Mouse (Mus musculus) CD8-positive naive resting alpha-beta T cell, adult 2 months (primary cell): ENCODE results near the gene Ctsh.

Experiments
- DNase-seq, 2 experiments: peaks; one replicate each; pipeline ENCODE4 v3.0.0; 2022; ENCODE audit warnings: low read depth in 2 of 2, low spot score in 2 of 2

Gene Ctsh

GRCm38 (mm10) chr9:90108272-90108671, 54.3 kb downstream of the Ctsh start:
- DNase-seq, result no peak

DNA sequence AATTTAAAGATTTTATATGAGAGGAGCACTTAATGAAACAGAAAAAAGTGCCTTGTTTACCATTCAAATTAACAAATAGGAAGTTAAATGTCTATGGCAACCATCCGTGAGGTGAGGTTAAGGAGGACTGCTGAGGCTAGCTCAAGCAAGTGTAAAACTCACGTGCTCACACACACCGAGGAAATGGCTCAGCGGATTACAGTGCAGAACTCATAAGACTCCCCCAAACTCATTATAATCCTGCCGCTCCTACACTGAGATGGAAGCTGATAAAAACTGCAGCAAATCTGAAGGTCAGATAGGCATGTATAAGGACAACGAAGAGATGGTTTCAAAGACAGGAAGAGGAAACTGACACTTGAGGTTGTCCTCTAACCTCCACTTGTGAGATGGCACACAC, 55.4 kb downstream of the Ctsh start:
- no peak for DNase-seq

GRCm38 (mm10) chr9:90113151-90113550, 59.2 kb downstream of the Ctsh start:
- DNase-seq, result no peak

DNA sequence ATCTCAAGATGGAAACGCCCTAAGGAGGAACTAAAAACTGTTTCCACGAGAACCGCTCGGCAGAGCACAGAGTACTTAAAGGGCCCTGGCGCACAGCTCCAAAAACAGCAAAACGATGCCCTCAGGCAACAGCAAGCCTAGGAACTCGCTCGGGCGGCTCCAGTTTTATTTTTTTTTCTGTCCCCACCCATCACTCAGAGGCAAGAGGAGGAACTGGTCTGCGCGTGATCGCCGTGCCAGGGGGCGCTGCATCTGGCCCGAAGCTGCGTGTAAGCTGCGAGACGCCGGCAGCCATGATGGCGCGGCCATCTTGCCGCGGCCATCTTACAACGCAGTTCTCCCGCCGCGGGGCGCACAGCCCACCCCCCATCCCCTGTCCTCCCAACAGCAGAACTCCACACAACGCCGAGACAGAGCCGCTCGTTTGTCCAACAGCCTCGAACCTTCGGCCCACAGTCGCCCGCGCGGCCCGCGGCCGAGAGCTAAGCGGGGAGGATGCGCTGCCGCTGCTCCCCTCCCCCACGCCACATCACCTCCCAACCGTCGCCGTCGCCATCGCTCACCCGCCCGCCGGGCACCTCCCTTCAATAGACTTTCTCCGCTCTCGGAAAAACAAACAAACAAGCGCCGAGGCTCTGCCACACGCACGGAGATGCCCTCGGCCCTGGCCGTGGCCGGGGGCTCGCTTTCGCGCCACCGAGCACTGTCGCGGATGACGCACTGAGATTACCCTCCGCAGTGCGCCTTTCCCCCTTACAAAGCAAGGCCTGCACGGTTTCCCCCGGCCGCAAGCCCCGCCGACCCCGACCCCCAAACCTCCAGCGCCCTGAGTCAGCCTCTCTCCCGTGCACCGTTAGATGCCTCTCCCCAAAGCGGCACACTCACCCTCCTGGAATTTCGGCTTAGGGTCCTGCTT, 60.0 kb downstream of the Ctsh start:
- peak; percentile 90 to 91 for DNase-seq

DNA sequence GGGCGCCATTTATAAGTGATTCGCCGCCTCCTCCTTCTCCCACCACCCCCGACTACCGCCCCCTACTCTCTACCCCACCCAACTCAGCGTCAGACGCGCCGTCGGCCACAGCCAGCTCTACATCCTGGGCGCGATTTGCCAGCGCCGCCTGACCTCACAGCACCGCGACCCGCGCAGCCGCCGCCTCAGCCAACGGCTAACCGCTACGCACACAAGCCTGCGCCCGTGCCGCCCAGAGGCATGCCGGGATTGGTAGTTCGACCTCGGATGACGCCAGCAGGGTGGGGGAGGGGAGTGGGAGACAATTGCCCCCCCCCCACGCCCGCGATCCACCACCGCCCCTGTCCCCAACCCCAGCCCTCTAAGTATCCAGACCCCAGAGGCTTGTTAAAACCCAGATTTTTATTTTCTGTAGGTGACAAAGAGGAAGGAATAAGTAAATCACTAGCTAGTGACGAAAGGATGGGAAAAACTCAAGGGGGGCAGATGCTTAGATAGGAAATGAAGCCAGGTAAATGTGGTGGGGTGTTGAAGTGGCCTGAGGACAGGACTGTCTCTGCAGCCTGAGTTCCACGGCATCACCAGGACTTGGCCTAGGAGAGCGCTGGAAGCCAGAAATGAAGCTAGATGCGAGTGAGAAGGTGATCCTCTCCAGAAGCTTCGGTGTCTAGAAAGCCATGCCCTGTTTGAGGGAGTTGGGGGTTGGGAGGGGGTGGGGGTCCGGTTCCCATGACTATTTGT, 60.8 kb downstream of the Ctsh start, which contains the start of gene Morf4l1:
Gene Morf4l1 (minus strand): TSS at position 208 of the 741 bp plus-strand sequence.
- peak; percentile 92 to 94 for DNase-seq

- no peak for DNase-seq
These were observed 61.4 kb downstream of the Ctsh start for GRCm38 (mm10) chr9:90115308-90115700.

GRCm38 (mm10) chr9:90117234-90117633, 63.3 kb downstream of the Ctsh start:
- DNase-seq, result no peak

DNA sequence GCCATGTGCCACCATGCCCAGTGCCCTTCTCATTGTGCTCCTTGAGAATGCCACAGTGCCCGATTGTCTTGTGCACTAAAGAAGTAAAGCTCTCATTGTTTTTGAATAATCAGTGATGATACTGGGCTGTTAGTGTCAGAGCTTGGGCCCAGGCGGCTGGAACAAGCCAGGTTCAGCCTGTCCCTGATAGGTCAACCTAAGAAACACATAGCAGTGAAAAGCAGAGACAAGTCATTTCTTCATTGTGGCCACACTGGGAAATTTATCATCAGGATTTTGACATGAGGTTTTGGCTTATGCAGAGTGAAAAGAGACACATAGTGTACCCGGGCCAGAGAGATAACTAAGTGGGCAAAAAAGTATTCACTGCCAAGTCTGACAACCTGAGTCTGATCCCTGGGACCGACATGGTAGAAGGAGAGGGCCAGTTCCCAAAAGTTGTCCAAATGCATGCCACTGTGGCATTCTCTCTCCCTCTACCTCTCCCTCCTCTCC, 68.3 kb downstream of the Ctsh start:
- DNase-seq, result no peak

DNA sequence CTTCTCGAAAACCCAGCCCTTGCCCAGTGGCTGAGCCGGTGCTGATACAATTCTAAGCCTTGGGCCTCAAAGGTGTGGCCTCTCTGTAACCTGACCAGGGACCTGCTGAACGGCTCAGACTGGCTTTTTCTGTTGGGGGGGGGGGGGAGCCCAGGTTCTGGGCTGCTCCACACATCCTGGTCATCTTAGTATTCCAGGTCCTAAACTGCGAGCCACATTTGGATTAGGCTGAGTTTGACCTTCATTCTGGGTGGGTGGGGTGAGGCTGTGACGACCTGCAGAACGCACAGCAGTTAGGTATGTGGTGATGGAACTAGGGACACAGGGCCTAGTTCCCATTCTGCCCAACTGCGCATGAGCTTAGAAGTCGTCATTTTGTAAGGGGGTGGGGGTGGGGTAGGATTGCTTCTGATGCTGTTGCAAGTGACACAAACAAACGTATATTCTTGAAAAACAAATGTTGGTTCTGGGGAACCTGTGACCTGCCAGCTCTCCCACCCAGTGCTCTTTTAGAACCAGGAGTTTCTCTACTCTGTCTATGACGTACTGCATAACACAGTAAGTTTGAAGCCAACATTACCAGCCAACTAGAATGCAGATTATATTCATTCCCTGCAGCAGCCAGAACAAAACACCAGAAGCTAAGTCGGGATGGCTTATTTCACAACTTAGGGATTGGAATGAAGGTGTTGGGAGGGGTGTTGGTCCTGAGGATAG, 70.4 kb downstream of the Ctsh start:
- no peak for DNase-seq

- no peak for DNase-seq
These were observed 70.9 kb downstream of the Ctsh start for GRCm38 (mm10) chr9:90124873-90125245.
